Mouse (Mus musculus) effector memory CD4-positive, alpha-beta T cell, adult 5 months (primary cell): Measurements from ENCODE around the gene Abr. TPM values are rescaled to one million over a fixed set of nuclear protein-coding genes. Genes with fewer than 3 reads are reported as not detected.

Experiments
- polyA plus RNA-seq: library from polyadenylated mRNA; unstranded; fragments of 100-300 nt; shearing (Covaris generic); gene quantifications from one replicate; pipeline ENCODE4 v1.2.1, GENCODE M21; 2017

The Abr gene
- 70.5 TPM for polyA plus RNA-seq

GRCm38 (mm10) chr11:76622152-76622565 is at the start of gene Abr:
Abr (minus strand) TSS chr11:76622314.

GRCm38 (mm10) chr11:76406702-76407583 is 215.2 kb downstream of the Abr start, which contains the start of gene Timm22:
Timm22 (plus strand) TSS chr11:76406952.

GRCm38 (mm10) chr11:76398798-76399586 is 223.1 kb downstream of the Abr start, which contains the start of gene Nxn:
Nxn (minus strand) TSS chr11:76399140.

Other genes starting within 250 kb of the Abr start
- 4.4 TPM for gene Nxn, start 223.2 kb downstream of the Abr start, polyA plus RNA-seq
- 22.2 TPM for gene Timm22, start 215.4 kb downstream of the Abr start, polyA plus RNA-seq
- gene Bhlha9, start 50.2 kb upstream of the Abr start, polyA plus RNA-seq, result not detected
- not detected for gene Trarg1, start 57.5 kb upstream of the Abr start, polyA plus RNA-seq
- 70.5 TPM for gene Gosr1, start 141.3 kb upstream of the Abr start, polyA plus RNA-seq
- 2.8 TPM for gene Cpd, start 224.7 kb upstream of the Abr start, polyA plus RNA-seq